ENCODE assay signal across 22 mouse cellular contexts in the genomic region with DNA sequence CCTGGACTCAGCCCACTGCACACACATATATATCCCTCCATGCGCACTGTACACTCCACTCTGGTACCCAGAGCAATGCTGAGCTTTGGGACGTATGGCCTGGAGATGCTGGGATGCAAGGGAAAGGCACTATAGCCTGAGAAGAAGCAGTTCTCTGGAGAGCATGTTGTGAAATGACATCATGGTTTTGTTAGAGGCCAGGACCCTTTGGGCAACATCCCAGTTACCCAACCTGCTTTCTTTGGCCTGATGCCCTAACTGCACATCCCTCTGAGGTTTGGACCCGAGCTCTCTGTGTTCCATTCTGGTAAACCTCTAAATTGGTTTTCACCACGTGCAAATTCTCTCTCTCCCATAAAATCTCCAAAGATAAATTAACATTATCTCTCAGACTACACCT. TPM values are rescaled to one million over a fixed set of nuclear protein-coding genes. Genes with fewer than 3 reads are reported as not detected.
A peak's percentile ranks its signal among the peaks of the same experiment; 100 is the strongest.
DNase-seq lines count a peak whose midpoint lies in the region; ATAC-seq and TF ChIP-seq lines count a peak whose summit lies in the region.
"Had no signal": no experiment of that assay in that cellular context is flagged by ENCODE, and none has a peak within 500 bp of the region (broad histone marks: within the 10 kb centered on the region; RNA-seq: fewer than 3 reads in every experiment).

No protein-coding gene starts in this region.

- no peak for TF ChIP-seq CTCF in forebrain, postnatal 0 days (IDR thresholded peaks at IDR 0.05; ENCODE audit: low read depth)

- intact Hi-C loops in heart, postnatal 25 days (cut with DNase I) = no loop called here

- H3K4me3 ChIP-seq in forebrain, postnatal 0 days (ENCODE audit: low read depth, low read length) = no peak overlapping the region
- H3K4me3 ChIP-seq in forebrain, embryonic 16.5 days (replicated peaks; ENCODE audit: low read length) = no peak overlapping the region
- H3K4me3 ChIP-seq: forebrain, embryonic 15.5 days; heart, embryonic 13.5 days; hindbrain, embryonic 12.5 days; intestine, embryonic 15.5 days; left cerebral cortex, adult 2 months; limb, embryonic 12.5 days; liver, embryonic 15.5 days; megakaryocyte, embryonic 14.5 days had no signal

- no peaks in the 10 kb centered on the region for H3K4me1 ChIP-seq in forebrain, postnatal 0 days (ENCODE audit: insufficient read depth)
- H3K4me1 ChIP-seq in forebrain, embryonic 16.5 days (replicated peaks; ENCODE audit: control insufficient read depth, insufficient read depth, low read length) = no peaks in the 10 kb centered on the region
- H3K4me1 ChIP-seq: forebrain, embryonic 15.5 days; heart, embryonic 13.5 days; hindbrain, embryonic 12.5 days; intestine, embryonic 15.5 days; limb, embryonic 12.5 days; liver, embryonic 15.5 days; megakaryocyte, embryonic 14.5 days had no signal

- peaks cover 81% of the 10 kb centered on the region for H3K36me3 ChIP-seq in forebrain, postnatal 0 days (ENCODE audit: insufficient read depth)
- H3K36me3 ChIP-seq in forebrain, embryonic 16.5 days (ENCODE audit: control insufficient read depth, insufficient read depth) = peaks cover 33% of the 10 kb centered on the region

- WGBS in forebrain, postnatal 0 days = 69% methylated on average over 4 of the region's 4 CpGs
- WGBS in forebrain, embryonic 16.5 days = 72% methylated on average over 4 of the region's 4 CpGs

- no peak overlapping the region for H3K4me2 ChIP-seq in forebrain, postnatal 0 days (ENCODE audit: low read depth)
- no peak overlapping the region for H3K4me2 ChIP-seq in forebrain, embryonic 16.5 days (ENCODE audit: low read length)
- H3K4me2 ChIP-seq: forebrain, embryonic 15.5 days; heart, embryonic 13.5 days; hindbrain, embryonic 12.5 days; intestine, embryonic 15.5 days; limb, embryonic 12.5 days; liver, embryonic 15.5 days had no signal

- no peak overlapping the region for H3K27ac ChIP-seq in forebrain, postnatal 0 days (ENCODE audit: low read depth, low read length)
- H3K27ac ChIP-seq in forebrain, embryonic 16.5 days (ENCODE audit: low read length) = no peak overlapping the region
- H3K27ac ChIP-seq: forebrain, embryonic 15.5 days; heart, embryonic 13.5 days; hindbrain, embryonic 12.5 days; intestine, embryonic 15.5 days; kidney, postnatal 0 days; left cerebral cortex, adult 2 months; limb, embryonic 12.5 days; liver, embryonic 15.5 days had no signal

- H3K9me3 ChIP-seq in forebrain, postnatal 0 days (ENCODE audit: low read length) = no peaks in the 10 kb centered on the region
- H3K9me3 ChIP-seq in forebrain, embryonic 16.5 days (ENCODE audit: control insufficient read depth, low read length) = no peaks in the 10 kb centered on the region
- H3K9me3 ChIP-seq: forebrain, embryonic 15.5 days; hindbrain, embryonic 12.5 days; intestine, embryonic 15.5 days; limb, embryonic 12.5 days had no signal

- peak; percentile 15 for DNase-seq in heart, adult 8-10 months (ENCODE audit: low spot score)
- DNase-seq in heart, postnatal 25 days (ENCODE audit: low spot score) = no peak
- peak; percentile 29 for DNase-seq in NIH3T3 (ENCODE audit: low read depth)
- DNase-seq in brain, adult 2 months (ENCODE audit: low read depth, low spot score) = peak; percentile 84
- DNase-seq in cerebellum, adult 9-11 months = peak; percentile 83
- DNase-seq in forebrain, postnatal 0 days = no peak
- DNase-seq: adrenal gland, postnatal 14 days; gastrocnemius, postnatal 10 days; lung, postnatal 14 days; right cerebral cortex, adult 18-20 months had no signal

- no peak for ATAC-seq in frontal cortex, adult (ENCODE audit: low TSS enrichment)
- ATAC-seq in forebrain, postnatal 0 days = no peak
- ATAC-seq in forebrain, embryonic 16.5 days = no peak
- ATAC-seq: forebrain, embryonic 15.5 days; intestine, embryonic 15.5 days; midbrain, embryonic 16.5 days had no signal

- H3K27me3 ChIP-seq in forebrain, postnatal 0 days (ENCODE audit: insufficient read depth, low read length) = no peaks in the 10 kb centered on the region
- H3K27me3 ChIP-seq in forebrain, embryonic 16.5 days (replicated peaks; ENCODE audit: control insufficient read depth, insufficient read depth, low read length) = no peaks in the 10 kb centered on the region
- H3K27me3 ChIP-seq: forebrain, embryonic 15.5 days; intestine, embryonic 15.5 days; liver, embryonic 15.5 days; megakaryocyte, embryonic 14.5 days had no signal

- no peak overlapping the region for H3K9ac ChIP-seq in forebrain, postnatal 0 days
- H3K9ac ChIP-seq in forebrain, embryonic 16.5 days (replicated peaks; ENCODE audit: low read depth, low read length) = no peak overlapping the region
- H3K9ac ChIP-seq: forebrain, embryonic 15.5 days; heart, embryonic 13.5 days; hindbrain, embryonic 12.5 days; intestine, embryonic 15.5 days; limb, embryonic 12.5 days; liver, embryonic 15.5 days had no signal

RNA-seq across cellular contexts. Expression of a gene that starts 16.7 kb away (rescaled TPM):
- 1 to 10 TPM; 8.2 to 9.8 (median 8.5) TPM for total RNA-seq in heart, adult 8-10 months (2022)
- total RNA-seq in heart, postnatal 25 days (2021) = 10 to 100 TPM in 1 of 2 experiments, 1 to 10 TPM in 1; 8.6 to 10.4 TPM
- 12.8 and 17.0 TPM in 2 replicates for total RNA-seq in forebrain, postnatal 0 days (2014; rRNA removed)
- polyA plus RNA-seq in forebrain, postnatal 0 days (2015; fragmentation: Nextera tagmentation; extraction: Ambion mirVana) = 19.3 and 21.8 TPM in 2 replicates
- 21.0 and 22.1 TPM in 2 replicates for polyA plus RNA-seq in forebrain, embryonic 16.5 days (2015; fragmentation: Nextera tagmentation; extraction: Ambion mirVana)

RNA-seq across cellular contexts. Expression of a gene that starts 26.6 kb away (rescaled TPM):
- 1 to 10 TPM; 3.7 to 4.5 (median 4.2) TPM for total RNA-seq in heart, adult 8-10 months (2022)
- 1 to 10 TPM; 6.1 to 7.0 TPM for total RNA-seq in heart, postnatal 25 days (2021)
- total RNA-seq in forebrain, postnatal 0 days (2014; rRNA removed) = 41.8 and 48.5 TPM in 2 replicates
- polyA plus RNA-seq in forebrain, postnatal 0 days (2015; fragmentation: Nextera tagmentation; extraction: Ambion mirVana) = 15.4 and 16.7 TPM in 2 replicates
- polyA plus RNA-seq in forebrain, embryonic 16.5 days (2015; fragmentation: Nextera tagmentation; extraction: Ambion mirVana) = 25.6 and 26.3 TPM in 2 replicates

RNA-seq across cellular contexts. Expression of a gene that starts 49.6 kb away (rescaled TPM):
- total RNA-seq in heart, adult 8-10 months (2022) = 1 to 10 TPM; 1.8 to 3.4 (median 2.7) TPM
- 1 to 10 TPM; 1.1 to 1.9 TPM for total RNA-seq in heart, postnatal 25 days (2021)
- 33.9 and 37.7 TPM in 2 replicates for total RNA-seq in forebrain, postnatal 0 days (2014; rRNA removed)
- polyA plus RNA-seq in forebrain, postnatal 0 days (2015; fragmentation: Nextera tagmentation; extraction: Ambion mirVana) = 19.5 and 21.8 TPM in 2 replicates
- 23.2 and 24.6 TPM in 2 replicates for polyA plus RNA-seq in forebrain, embryonic 16.5 days (2015; fragmentation: Nextera tagmentation; extraction: Ambion mirVana)

Comparison
In these comparisons a context has a peak if more than half of its experiments do, and no peak if none do; other contexts are left out.
1. DNase-seq: peak in heart, adult 8-10 months (single experiment), NIH3T3 (single experiment), brain, adult 2 months (single experiment) and cerebellum, adult 9-11 months (single experiment); none in heart, postnatal 25 days (single experiment) and forebrain, postnatal 0 days (single experiment).